Mouse (Mus musculus): Measurements from ENCODE around the gene Lin7c.

Lin7c gene

GRCm38 (mm10) chr2:109942810-109943570 is 52.3 kb downstream of the Lin7c start:
- no peak for DNase-seq (ENCODE audit: low spot score)

- DNase-seq (ENCODE audit: low spot score): no peak
These were observed 54.3 kb downstream of the Lin7c start for GRCm38 (mm10) chr2:109944995-109945394.

- DNase-seq (ENCODE audit: low spot score): no peak
These were observed 54.9 kb downstream of the Lin7c start for GRCm38 (mm10) chr2:109945532-109945931.

GRCm38 (mm10) chr2:109946426-109946825 is 55.8 kb downstream of the Lin7c start:
- DNase-seq (ENCODE audit: low spot score): no peak

- no peak for DNase-seq (ENCODE audit: low spot score)
These were observed 58.9 kb downstream of the Lin7c start for GRCm38 (mm10) chr2:109949519-109949918.

GRCm38 (mm10) chr2:109950311-109950710 is 59.7 kb downstream of the Lin7c start:
- DNase-seq (ENCODE audit: low spot score): no peak

All from c-Kit-positive CD71-positive TER-119-positive erythroid progenitor cells, embryonic 14.5 days (primary cell).